Mouse (Mus musculus): Measurements from ENCODE around the gene Slc2a2.

Gene Slc2a2

GRCm38 (mm10) chr3:28697797-28698196 is at the start of gene Slc2a2:
TSS of gene Slc2a2 (plus strand) at chr3:28697903.
- DNase-seq (ENCODE audit: low spot score in 2 of 2): no peak

GRCm38 (mm10) chr3:28652574-28652973 is 45.1 kb upstream of the Slc2a2 start:
- DNase-seq (ENCODE audit: low spot score in 2 of 2): no peak

- no peak for DNase-seq (ENCODE audit: low spot score in 2 of 2)
These were observed 44.7 kb upstream of the Slc2a2 start for GRCm38 (mm10) chr3:28653043-28653442.

- DNase-seq (ENCODE audit: low spot score in 2 of 2): no peak
These were observed 43.0 kb upstream of the Slc2a2 start for GRCm38 (mm10) chr3:28654740-28655139.

GRCm38 (mm10) chr3:28658349-28658748 is 39.4 kb upstream of the Slc2a2 start:
- no peak for DNase-seq (ENCODE audit: low spot score in 2 of 2)

GRCm38 (mm10) chr3:28680851-28681250 is 16.9 kb upstream of the Slc2a2 start:
- DNase-seq (ENCODE audit: low spot score in 2 of 2): no peak

GRCm38 (mm10) chr3:28681866-28682265 is 15.8 kb upstream of the Slc2a2 start:
- DNase-seq (ENCODE audit: low spot score in 2 of 2): no peak

- DNase-seq (ENCODE audit: low spot score in 2 of 2): no peak
These were observed 15.3 kb upstream of the Slc2a2 start for GRCm38 (mm10) chr3:28682411-28682810.

GRCm38 (mm10) chr3:28685510-28685909 is 12.2 kb upstream of the Slc2a2 start:
- DNase-seq (ENCODE audit: low spot score in 2 of 2): no peak

GRCm38 (mm10) chr3:28694811-28695210 is 2.9 kb upstream of the Slc2a2 start:
- DNase-seq (ENCODE audit: low spot score in 2 of 2): no peak

GRCm38 (mm10) chr3:28695608-28696007 is 2.1 kb upstream of the Slc2a2 start:
- DNase-seq (ENCODE audit: low spot score in 2 of 2): no peak

GRCm38 (mm10) chr3:28696162-28696561 is 1.5 kb upstream of the Slc2a2 start:
- DNase-seq (ENCODE audit: low spot score in 2 of 2): no peak

- DNase-seq (ENCODE audit: low spot score in 2 of 2): no peak
These were observed 1.9 kb downstream of the Slc2a2 start for GRCm38 (mm10) chr3:28699601-28700000.

- no peak for DNase-seq (ENCODE audit: low spot score in 2 of 2)
These were observed 7.9 kb downstream of the Slc2a2 start for GRCm38 (mm10) chr3:28705522-28706137.

- no peak for DNase-seq (ENCODE audit: low spot score in 2 of 2)
These were observed 9.0 kb downstream of the Slc2a2 start for GRCm38 (mm10) chr3:28706736-28707135.

- no peak for DNase-seq (ENCODE audit: low spot score in 2 of 2)
These were observed 12.0 kb downstream of the Slc2a2 start for GRCm38 (mm10) chr3:28709740-28710139.

GRCm38 (mm10) chr3:28713913-28714698 is 16.4 kb downstream of the Slc2a2 start:
- no peak for DNase-seq (ENCODE audit: low spot score in 2 of 2)

- DNase-seq (ENCODE audit: low spot score in 2 of 2): no peak
These were observed 20.8 kb downstream of the Slc2a2 start for GRCm38 (mm10) chr3:28718521-28718920.

- no peak for DNase-seq (ENCODE audit: low spot score in 2 of 2)
These were observed 23.5 kb downstream of the Slc2a2 start for GRCm38 (mm10) chr3:28721218-28721617.

- DNase-seq (ENCODE audit: low spot score in 2 of 2): no peak
These were observed 24.1 kb downstream of the Slc2a2 start for GRCm38 (mm10) chr3:28721838-28722237.

GRCm38 (mm10) chr3:28722531-28722930 is 24.8 kb downstream of the Slc2a2 start:
- DNase-seq (ENCODE audit: low spot score in 2 of 2): no peak

- DNase-seq (ENCODE audit: low spot score in 2 of 2): no peak
These were observed 25.8 kb downstream of the Slc2a2 start for GRCm38 (mm10) chr3:28723534-28723933.

- DNase-seq (ENCODE audit: low spot score in 2 of 2): no peak
These were observed 27.5 kb downstream of the Slc2a2 start for GRCm38 (mm10) chr3:28725203-28725602.
